Mouse (Mus musculus) gastrocnemius, postnatal 25 days (tissue): ENCODE measurements around the gene Fam227a. TPM values are rescaled to one million over a fixed set of nuclear protein-coding genes. Genes with fewer than 3 reads are reported as not detected.

Source experiments
- DNase-seq: peaks from one replicate; pipeline ENCODE4 v3.0.0; 2022
- long read RNA-seq, 2 experiments: library from polyadenylated mRNA; stranded (forward); transcript quantifications; one replicate each; pipeline ENCODE4 v2.0.0; 2021
- total RNA-seq, 2 experiments: library from RNA; stranded (reverse); gene quantifications; 1 replicate in 1 of 2; 2 replicates in 1 of 2; pipeline ENCODE4 v1.2.3; 2021

Gene Fam227a
- total RNA-seq = under 1 TPM; 0.41 to 0.48 TPM
- long read RNA-seq, experiment 1 = 0 reads
- long read RNA-seq, experiment 2 = 0 reads

DNA sequence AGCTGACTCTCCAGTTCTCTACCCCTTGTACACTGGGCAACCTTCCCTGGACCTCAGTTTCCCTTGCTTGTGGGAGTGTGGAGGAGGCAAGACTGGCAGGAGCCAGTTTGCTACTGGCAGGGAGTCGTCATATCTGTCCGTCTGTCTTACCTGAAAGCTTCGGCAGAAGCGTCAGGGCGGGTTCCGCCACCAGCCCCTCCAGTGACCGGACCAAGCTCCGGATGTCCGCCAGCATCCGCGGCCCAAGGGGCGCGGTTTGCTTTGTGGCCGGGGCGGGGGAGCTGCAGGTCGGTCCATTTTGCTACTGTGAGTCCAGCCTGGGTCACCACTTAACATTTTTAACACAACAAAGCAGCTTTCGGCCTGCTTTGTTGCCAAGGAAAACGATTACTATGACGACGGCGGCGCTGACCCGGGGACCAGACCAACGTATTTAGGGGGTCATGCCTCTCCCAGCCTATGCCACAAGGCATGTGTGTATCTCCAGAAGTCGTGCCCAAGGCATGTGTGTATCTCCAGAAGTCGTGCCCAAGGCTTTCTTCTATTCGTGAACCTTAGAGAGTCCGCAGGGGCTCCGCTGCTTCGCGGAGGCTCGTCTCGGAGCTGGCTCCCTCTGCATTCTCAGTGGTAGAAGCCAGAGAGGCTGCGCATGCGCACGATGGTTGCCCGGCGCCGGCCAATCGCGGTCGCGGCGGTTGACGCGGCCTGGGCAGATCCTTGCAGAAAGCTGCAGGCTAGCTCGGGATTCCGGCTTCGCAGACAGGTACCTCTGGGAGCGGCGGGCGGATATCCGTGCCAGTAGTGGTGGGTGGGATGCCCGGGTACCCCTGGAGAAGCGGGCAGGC is at the start of gene Fam227a, which contains the start of gene Cby1:
TSS of gene Fam227a (minus strand) at position 426 of the 845 bp plus-strand sequence.
TSS of gene Cby1 (plus strand) at position 669 of the 845 bp plus-strand sequence.
- DNase-seq = peak; percentile 91

DNA sequence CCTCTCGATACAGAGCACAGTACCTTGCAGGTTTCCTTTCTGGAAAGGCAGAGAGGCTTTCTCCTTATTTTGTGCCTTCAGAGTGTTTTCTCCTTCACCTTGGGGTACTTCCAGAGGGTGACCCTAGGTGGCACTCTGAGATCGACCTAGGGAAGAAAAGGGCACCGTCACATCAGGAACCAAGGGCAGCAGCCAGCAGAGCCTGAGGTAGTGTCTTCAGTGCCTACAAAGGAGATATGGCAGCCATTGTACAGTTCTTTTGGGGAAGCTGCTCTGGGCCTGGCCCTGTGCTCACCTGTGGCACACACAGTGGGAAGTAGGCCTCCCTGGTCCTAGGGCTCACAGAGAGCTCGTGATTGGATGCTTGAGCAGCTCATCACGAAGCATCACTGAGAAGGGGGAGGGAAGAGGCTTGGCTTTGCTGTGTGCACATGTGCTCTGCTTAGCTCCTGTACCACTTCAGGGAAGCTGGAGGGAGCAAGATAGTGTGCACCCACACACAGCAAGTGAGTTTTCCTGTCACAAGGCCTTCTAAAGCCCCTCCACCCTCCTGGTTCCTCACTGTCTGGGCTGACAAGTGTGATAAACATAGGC is 49.6 kb upstream of the Fam227a start:
- no peak for DNase-seq

DNA sequence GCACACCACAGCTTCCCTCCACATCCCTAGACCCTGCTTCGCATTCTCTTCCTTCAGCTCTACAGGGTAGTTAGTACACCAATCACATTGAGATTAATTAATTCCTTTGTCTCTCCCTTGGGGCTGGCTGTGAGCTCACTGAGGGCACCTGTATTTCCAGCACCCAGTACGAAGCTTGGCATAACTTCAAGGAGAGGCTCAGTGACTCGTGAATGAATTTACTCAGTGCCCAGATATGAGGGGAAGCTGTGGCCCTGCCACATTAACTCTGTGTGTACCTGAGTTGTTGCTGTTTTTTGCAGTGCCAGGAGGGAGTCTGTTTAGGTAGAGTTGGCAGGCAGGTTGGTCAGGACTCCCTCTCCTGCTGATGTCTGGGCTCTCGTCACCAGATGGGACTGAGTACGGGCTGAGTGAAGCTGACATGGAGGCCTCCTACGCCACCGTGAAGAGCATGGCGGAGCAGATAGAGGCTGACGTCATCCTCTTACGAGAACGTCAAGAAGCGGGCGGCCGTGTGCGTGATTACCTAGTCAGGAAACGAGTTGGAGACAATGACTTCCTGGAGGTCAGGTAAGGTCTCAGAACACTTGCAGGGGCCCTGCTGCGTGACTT is 48.0 kb upstream of the Fam227a start:
- no peak for DNase-seq

DNA sequence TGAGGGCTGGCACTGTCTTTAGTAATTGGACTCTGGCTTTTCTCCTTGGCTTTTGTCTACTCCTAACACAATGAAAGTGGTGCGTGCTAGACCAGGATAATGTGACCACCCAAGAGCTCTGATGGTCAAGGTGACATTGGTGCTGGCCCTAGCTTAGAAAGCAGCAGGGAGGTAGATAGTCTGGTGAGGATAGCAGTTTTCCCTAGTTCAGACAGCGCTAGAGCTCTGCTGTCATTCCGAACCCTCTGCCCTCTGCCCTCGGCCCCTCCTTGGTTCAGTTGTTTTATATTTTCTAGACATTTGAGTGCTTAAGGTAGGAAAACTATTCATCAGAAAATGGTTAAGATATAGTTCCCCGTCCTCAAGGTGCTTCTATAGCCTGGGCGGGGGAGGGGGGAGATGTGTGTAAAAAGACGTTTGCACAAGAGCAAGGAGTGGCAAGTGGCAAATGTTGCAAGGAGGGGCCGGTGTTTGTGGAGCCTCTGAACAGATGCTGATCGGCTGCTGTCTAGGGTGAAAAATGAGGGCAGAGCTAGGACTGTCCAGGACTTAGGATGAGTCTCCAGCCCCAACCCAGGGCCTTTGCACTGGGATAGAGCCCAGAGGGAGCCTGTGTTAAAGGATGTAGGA is 38.9 kb upstream of the Fam227a start:
- no peak for DNase-seq

DNA sequence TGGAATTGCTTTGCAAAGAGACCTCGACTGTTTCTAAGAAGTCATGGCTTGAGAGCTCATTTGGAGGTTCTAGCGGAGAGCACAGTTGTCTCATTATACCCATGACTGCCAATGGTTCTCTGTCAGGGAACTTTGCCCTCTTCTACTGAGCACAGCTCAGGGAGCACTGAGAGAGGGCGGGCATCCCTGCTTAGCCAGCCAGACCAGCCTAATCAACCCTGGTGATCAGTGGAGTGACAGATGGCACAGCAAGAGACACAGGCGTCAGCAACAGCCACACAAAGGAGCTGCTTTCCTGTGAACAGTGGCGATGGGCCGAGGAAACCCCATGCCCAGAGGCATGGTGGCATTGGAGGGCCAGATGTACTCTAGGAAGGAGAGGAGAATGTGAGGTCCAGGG is 38.3 kb upstream of the Fam227a start:
- DNase-seq = no peak

DNA sequence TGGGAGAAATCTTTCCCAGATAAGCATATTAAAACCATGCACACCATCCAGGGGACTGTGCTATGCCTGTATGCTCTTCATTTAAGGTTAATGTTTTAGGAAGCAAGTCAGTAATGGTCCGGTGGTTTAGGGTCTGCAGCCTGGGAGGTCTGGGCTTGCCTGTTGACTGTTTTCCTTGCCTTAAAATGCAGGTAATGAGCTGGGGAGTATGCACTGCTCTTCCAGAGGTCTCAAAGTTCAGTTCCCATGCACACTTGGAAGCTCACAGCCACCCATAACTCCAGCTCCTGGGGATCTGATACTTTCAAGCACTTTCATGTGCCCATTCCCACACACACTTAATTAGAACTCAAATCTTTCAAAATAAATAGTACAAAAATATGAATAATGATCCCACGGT is 37.8 kb upstream of the Fam227a start:
- DNase-seq = no peak

DNA sequence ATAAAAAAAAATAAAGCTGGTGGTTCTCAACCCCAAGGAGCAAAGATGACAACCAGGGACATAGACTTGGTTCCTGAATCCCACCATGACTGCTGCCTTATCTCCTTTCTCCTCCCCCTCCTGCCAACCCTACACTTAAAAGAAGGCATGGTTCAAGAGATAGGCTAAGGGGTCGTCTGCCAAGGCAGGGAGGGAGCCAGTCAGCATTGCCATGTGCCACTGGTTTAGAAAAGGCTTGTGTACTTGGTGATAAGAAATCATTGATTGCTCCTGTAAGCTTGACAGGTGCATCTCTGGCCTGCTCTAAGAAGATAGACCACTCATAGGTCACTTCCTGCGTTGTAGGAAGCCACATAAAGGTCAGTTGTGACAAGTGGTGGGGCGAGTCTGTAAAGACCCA is 36.8 kb upstream of the Fam227a start:
- no peak for DNase-seq

DNA sequence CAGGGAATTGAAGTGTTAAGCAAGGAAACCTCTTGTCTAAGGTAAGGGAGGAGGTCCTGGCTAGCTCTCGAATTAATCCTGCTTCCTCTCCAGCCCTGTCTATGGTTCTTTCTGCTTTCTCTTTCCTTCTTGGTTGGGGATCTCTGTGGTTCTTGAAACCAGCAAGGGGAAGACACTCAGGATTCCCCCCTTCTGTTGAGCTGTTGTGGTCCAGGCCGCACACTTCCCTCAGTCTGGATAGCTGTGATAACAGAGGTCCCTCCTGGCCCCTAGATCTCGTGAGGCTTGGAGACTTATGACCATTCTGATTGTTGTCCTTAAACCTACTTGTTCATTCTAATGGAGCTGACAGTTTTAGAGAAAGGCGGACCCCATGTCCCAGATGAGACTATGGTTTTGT is 35.8 kb upstream of the Fam227a start:
- DNase-seq = no peak

DNA sequence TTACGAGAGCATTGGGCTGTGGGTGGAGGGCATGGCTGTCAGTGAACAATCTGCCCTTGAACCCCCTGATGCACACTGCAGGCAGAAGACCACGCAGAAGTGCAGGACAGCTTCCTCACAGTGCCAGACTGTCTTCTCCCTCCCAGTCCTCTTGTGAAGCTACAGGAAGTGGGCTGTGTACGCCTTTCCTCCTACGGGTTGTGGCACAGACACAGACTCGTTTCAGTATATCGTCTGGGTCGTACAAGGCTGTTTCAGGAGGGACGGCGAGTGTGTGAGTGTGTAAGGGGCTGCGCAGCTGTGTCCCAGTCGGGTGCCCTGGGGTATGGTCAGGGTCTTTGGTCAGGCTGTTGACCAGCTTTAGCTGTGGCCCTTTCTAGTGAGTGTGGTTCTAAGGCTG is 35.0 kb upstream of the Fam227a start:
- no peak for DNase-seq

DNA sequence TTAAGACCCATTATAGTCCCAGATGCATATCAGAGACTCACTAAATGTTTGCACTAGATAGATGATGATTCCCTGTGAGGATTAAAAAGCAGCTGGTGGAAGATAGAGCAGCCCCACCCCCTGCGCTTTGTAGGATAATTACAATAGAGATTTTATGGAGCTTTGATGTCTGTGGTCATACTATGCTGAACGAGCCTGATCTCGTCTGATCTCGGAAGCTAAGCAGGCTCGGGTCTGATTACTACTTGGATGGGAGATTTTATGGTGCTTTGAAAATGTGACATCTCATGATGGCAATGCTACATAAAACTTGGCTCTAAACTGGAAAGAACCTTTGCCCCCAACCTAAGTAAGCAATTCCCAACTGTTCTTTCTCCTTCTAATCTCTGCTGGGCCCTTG is 33.6 kb upstream of the Fam227a start:
- DNase-seq = no peak

DNA sequence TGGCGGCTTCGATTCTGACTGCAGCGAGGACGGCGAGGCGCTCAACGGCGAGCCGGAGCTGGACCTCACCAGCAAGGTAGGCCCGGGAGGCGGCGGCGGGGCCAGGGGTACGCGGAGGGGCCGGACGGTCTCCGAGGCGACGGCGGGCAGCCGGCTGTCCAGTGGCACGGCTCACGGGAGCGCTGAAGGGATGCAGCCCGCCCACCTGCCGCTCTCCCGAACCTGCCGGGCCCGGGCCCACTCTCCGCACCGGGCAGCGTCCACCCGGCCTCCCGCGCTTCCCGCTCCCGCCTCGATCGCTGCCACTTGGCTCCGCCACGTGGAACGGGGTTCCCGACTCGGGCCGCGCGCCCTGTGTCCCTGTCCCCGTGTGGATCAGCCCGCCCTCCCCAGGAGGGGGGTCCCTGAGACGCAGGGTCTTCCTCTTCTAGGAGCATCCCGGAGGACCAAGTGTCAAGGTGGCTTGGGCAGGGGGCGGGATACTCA is 32.3 kb upstream of the Fam227a start:
- peak; percentile 53 for DNase-seq

DNA sequence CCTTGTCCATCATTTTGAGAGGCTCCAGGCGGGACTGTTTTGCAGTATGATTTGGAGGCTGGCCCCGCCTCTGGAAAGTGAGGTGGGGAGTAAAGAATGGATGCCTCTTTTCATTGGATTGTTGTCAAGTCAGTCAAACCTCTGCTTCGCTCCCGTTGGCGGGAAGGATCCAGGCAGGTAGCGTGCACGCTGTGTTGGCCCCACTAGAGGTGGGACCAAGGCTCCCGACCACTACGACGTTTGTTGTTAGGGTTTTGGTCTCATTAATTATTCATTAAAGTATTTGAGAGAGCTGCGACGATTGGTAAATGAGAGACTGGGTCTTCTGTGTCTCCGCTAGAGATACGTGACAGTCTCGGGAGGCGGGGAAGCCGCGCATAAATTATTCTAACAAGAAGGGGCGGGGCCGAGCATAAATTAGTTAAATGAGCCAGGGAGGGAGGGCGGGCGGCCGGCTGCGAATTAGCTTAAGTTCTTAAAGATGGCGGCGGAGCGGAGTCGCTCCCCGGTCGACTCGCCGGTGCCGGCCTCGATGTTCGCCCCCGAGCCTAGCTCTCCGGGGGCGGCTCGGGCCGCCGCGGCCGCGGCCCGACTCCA is 31.8 kb upstream of the Fam227a start, which contains the start of gene Gtpbp1:
TSS of gene Gtpbp1 (plus strand) at position 420 of the 597 bp plus-strand sequence.
- DNase-seq = peak; percentile 98

DNA sequence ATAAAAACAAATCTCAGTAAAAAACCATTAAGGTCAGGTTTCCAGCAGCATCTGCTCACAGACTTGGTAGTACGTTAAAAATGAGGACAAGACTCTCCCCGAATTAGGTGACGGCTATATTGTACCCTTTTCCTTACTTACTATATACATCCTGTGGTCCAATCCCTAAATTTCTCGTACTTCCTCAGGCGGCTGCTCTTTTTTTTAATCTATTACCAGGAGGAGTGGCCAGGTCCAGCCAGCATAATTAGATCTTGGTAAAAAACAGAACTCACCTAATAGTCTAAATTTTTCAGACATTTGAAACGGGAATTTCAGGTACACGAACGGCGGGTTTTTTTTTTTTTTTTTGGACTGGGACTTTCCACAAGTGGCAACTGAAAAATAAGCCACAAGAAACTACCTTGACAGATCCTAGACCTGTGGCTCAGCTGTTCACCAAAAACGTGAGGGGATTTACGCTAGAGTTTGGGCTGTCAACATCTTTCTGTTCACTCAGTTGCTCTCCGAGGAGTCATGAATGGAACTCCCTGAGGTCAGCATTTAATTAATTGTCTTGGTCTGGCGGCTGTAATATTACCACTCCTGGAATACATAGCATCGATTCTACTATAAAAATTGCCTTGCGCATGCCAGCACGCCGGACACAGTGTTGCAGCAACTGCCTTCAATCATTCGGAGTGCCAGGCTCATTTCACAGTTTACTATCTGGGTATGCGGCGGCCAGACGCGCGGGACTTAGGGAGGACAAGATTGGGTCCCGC is 31.1 kb upstream of the Fam227a start:
- no peak for DNase-seq

DNA sequence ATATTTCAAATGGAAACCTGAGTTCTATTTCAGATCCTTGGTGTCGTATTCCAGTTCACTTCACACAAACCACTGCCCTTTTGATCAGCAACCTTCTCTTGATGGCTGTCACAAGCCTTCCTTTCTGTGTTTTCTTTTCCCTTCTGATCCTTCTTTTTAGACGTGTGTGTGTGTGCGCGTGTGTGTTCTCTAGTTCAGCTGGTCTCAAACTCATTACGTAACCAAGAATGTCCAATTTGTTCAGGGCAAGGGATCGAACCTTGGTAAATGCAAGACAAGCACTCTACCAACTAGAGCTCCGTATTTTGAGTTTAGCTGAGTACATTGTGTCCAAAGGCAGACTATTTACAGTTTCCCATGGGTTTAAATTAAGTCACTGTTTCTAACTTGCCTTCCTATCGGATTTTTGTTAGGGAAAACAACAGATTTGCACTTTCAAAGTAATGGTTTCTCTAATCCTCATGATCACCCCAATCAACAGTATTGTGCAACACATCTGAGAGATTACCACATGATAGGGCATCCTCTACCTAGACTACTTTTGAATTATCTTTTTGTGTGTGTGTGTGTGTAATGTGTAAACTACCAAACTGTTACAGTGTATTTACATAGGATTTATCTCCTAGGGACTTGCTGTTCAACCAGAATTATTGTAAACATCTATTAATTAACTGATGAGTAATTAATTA is 29.7 kb upstream of the Fam227a start:
- no peak for DNase-seq

DNA sequence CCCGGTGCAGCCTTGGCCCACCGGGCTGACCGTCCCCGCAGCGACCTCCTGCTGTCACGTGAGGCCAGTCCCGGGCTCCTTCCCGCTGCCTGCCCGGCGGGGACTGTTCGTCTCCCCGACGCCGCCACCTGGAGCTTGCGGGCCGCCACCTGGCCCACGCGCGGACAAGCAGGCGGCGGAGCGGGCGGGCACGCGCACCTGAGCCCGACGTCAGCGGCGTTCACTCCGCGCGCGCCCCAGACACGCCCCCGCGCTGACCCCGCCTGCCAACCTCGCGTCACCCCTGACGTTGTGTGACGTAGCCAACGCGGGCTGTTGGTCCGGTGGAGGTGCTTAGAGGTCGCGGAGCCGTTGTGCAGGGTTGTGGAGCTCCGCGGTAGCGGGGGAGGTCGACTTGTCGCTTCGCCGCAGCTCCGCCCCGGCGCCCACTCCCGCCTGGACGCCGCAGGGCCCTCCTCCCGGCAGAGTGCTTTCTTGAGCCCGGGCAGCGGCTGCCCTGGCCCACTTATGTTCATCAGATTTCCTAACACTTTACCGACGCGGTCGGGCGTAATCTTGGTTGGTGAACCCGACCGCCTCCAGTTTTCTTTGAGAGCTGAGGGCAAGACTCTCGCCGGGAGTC is 29.0 kb upstream of the Fam227a start, which contains the start of gene Josd1:
TSS of gene Josd1 (minus strand) at position 274 of the 622 bp plus-strand sequence.
- peak; percentile 95 for DNase-seq

DNA sequence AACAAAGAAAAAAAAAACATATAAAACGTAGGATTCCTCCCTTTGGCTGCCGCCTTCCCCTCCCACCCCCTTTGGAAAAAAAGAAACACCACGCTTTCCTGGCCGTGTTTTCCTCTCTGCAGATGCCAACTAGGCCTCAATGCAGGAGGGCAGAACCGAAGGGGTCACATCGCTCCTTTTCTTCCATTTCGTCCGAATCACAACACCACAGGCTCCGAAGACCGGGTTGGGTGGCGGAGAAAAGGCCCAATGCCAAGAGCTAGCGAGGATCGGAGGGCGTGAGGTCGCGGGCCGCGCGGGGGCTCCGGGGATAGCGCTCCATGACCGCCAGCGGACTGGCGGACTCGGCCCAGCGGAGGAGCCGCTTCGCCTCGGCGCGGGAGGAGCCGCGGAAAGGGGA is 28.4 kb upstream of the Fam227a start:
- DNase-seq = no peak

DNA sequence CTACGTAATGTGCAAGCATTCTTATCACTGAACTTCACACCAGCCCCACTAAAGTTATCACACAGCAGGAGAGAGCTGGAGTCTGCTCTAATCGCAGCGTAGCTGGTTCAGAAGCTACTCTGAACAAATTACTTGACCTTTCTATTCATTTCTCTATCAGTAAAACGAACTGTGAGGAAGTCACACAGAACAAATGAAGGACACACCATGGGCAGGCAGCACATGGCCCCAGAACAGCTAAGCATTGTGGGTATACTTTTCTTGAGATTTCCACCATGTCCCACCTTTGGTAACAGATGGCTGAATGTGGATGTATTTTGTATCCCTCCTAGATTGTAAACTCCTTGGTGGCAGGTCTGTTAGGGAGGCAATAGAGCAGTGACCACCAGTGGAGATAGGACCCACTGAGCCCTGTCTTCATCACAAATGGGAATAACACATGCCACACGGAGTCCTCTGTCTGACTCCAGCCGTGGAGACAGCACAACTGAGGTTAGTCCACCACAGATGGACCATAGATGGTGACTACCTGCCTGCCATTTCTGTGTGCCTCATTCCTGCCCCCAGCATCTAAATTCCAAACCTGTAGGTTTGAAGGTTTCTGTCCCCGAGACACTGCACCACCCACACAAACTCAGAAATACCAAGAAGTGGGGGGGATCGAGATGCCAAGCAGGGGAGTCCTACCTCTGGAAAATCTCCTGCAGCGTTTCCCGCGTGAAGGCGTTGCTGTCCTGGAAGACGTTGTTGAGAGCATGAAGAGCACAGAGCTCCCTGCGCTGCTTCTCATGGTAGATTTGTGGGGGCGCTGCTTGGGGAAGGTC is 27.5 kb upstream of the Fam227a start:
- DNase-seq = no peak

DNA sequence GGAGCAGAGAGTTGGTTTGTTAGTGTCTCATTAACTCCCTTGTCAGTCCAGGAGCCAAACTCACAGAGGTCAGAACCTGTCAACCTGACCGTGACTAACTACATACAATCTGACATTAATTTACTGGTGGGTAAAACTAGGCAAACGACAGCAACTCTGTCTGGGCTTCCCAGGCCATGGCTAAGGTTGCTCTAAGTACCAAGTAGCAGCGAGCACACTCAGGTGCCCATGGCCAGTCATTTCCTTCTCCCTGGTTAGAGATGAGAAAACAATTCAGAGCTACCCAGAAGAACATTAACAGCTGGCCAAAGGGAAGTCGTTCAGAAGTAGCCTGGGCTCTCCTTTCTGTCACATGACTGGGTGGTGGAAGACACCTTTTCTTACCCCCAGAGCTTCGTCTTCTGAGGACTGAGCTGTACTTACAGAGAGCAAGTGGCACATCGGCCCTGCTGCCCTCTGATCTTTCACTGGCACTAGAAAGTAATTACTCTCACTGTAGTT is 26.4 kb upstream of the Fam227a start:
- DNase-seq = no peak

DNA sequence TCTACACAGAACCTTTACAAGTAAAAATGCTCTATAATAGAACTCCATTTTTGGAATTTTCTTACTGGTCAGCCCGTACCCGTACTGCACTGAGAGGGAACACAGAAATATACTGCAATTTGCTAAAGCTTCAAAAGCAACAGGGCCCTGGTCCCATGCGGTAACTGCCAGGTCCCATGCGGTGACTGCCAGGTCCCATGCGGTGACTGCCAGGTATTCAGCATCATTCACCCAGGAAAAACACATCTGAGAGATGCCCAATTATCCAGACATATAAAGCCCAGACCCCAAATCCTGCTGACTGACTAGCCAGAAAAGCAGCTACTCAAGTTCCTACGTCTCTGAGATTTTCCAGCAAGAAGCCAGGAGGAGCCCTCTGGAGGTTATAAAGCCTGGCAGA is 25.9 kb upstream of the Fam227a start:
- no peak for DNase-seq
